Mouse (Mus musculus): ENCODE measurements around the gene Adamtsl1. TPM values are rescaled to one million over a fixed set of nuclear protein-coding genes. Genes with fewer than 3 reads are reported as not detected.

Gene Adamtsl1
- polyA plus RNA-seq, 1 experiment from 2014 or later = 22.0 TPM

DNA sequence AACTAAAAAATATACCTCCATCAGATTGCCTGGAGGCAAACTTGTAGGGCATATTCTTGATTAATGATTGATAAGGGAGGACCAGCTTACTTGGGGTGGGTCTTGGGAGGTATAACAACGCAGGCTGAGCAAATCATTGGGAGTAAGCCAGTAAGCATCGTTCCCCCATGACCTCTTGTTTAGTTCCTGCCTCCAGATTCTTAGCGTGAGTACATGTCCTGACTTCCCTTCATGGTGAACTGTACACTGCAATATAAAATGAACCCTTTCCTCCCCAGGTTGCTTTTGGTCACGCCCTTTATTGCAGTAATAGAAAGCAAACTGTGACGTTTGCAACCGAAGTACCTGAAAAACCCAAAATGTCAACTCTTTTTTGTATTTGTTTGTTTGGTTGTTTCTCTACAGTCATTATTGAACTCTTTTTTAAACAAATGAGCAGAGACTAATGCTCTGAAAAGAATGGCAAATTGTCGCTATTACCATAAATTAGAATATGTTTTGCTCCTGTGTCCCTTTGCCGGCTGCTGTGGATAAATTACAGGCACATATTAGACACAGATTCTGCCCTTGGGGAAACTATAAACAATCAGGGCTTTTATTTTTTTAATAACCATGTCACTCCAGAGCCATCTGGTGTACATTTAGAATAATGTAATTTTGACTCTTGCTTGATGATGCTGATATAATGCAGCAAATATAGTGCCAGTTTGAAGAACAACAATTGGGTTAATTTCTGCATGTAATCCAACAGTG is 310.2 kb downstream of the Adamtsl1 start:
- WGBS = 54% methylated on average over 8 of the region's 8 CpGs
- peak; percentile 74 for ATAC-seq (ENCODE audit: low FRiP score, low read depth)

DNA sequence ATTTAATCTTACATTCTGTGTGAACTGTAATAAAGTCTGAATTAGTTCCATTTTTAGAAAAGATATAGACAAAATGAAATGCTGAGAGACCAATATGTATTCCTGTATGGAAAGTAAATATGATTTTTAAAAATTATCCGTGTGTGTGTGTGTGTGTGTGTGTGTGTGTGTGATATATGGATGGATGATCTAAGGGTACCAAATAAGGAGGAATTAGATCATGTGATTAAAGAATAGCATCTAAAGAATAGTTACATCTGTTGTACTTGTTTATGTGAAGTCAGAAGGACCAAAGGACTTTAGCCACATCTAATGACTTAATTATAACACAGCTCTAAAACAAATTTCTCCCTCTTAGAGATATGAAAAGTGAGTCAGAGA is 310.7 kb downstream of the Adamtsl1 start:
- no peak for ATAC-seq (ENCODE audit: low FRiP score, low read depth)
- Histone ChIP-seq H3K4me1 (no peaks in the 10 kb centered on the region; the same call in 1 of the 2 replicates), H3K9me3 (no peaks in the 10 kb centered on the region), H3K4me3 (no peak overlapping the region), H3K4me2 (replicated peaks) (no peak overlapping the region), H3K9ac (no peak overlapping the region), H3K36me3 (no peaks in the 10 kb centered on the region), H3K27me3 (replicated peaks) (no peaks in the 10 kb centered on the region), H3K27ac (no peak overlapping the region)
- 69% methylated on average over 1 of the region's 1 CpGs for WGBS

More for the DNA sequence above, 310.2 kb downstream of the Adamtsl1 start:
- Histone ChIP-seq H3K4me3 (no peak overlapping the region), H3K4me2 (replicated peaks) (no peak overlapping the region), H3K9ac (no peak overlapping the region), H3K9me3 (no peaks in the 10 kb centered on the region), H3K27me3 (replicated peaks) (no peaks in the 10 kb centered on the region), H3K4me1 (no peaks in the 10 kb centered on the region; the same call in 1 of the 2 replicates), H3K36me3 (no peaks in the 10 kb centered on the region), H3K27ac (no peak overlapping the region)

DNA sequence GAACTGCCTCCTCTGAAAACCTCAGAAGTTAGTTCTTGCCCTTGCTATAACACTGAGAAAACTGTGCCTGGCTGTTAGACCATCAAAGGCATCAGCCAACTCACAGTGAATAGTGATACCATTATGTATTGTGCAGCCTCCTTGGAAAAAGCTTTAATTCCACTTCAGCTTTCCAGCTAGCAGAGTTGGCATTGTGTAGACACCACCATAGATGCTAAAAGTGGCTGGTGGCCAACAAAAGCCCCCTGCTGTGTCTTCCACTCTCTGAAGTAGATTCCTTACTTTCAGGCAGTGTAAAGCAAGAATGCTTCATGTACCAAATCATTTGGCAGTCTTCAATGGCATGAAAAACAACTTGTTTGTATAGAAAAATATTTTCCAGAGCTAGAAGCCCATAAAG is 323.1 kb downstream of the Adamtsl1 start:
- ATAC-seq (ENCODE audit: low FRiP score, low read depth) = no peak
- H3K27me3 ChIP-seq (replicated peaks) = no peaks in the 10 kb centered on the region
- no peak overlapping the region for H3K9ac ChIP-seq
- H3K9me3 ChIP-seq = no peaks in the 10 kb centered on the region
- H3K27ac ChIP-seq = no peak overlapping the region
- H3K4me1 ChIP-seq = peaks cover 10% of the 10 kb centered on the region; the same call in 1 of the 2 replicates
- H3K36me3 ChIP-seq = no peaks in the 10 kb centered on the region
- no peak overlapping the region for H3K4me2 ChIP-seq (replicated peaks)
- no peak overlapping the region for H3K4me3 ChIP-seq

DNA sequence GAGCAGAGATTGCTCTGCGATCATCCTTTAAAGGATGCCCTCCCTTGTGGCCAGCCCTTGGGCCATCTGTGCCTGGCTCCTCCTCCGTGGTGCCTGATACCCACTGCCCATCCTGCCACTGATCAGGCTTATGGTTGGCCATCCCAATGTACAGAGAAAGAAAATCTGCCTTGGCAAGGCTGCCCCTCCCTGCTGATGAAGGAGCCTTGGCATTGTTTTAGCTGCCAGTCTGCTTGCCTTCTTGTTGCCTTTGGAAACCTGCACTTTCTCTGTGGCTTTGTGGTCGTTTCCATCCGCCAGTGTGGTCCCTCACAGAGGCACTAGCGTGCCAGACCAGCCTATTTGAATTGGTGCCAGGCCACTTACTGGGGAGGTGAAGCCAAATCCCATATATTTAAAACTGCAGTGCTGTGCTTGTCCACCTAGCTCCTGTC is 323.6 kb downstream of the Adamtsl1 start:
- H3K4me1 ChIP-seq = peaks cover 13% of the 10 kb centered on the region; the same call in 1 of the 2 replicates
- no peak overlapping the region for H3K9ac ChIP-seq
- H3K36me3 ChIP-seq = no peaks in the 10 kb centered on the region
- no peaks in the 10 kb centered on the region for H3K9me3 ChIP-seq
- no peak overlapping the region for H3K4me3 ChIP-seq
- no peak overlapping the region for H3K4me2 ChIP-seq (replicated peaks)
- WGBS = 58% methylated on average over 5 of the region's 5 CpGs
- H3K27me3 ChIP-seq (replicated peaks) = no peaks in the 10 kb centered on the region
- no peak overlapping the region for H3K27ac ChIP-seq
- ATAC-seq (ENCODE audit: low FRiP score, low read depth) = no peak

DNA sequence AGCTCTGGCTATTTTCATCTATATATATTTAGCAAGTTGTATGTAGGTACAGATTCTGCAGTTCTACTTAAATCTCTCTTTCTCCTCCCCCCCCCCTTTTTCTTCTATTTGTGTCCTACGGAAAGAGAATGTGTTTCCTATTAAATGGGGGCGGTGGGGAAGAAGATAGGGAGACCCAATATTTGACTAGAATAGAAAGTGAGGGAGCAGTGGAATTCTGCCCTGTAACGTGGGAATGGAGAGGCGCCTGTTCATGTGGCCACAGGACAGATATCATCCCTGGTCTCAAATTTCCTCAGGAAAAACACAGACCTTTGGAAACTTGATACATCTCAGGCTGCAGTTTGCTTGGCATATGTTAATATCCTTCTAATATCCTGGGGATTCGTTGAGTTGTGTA is 324.1 kb downstream of the Adamtsl1 start:
- no peaks in the 10 kb centered on the region for H3K36me3 ChIP-seq
- no peaks in the 10 kb centered on the region for H3K27me3 ChIP-seq (replicated peaks)
- H3K4me2 ChIP-seq (replicated peaks) = no peak overlapping the region
- peaks cover 13% of the 10 kb centered on the region; the same call in 1 of the 2 replicates for H3K4me1 ChIP-seq
- no peak overlapping the region for H3K9ac ChIP-seq
- H3K4me3 ChIP-seq = no peak overlapping the region
- no peaks in the 10 kb centered on the region for H3K9me3 ChIP-seq
- ATAC-seq (ENCODE audit: low FRiP score, low read depth) = no peak
- WGBS = 72% methylated on average over 5 of the region's 5 CpGs
- H3K27ac ChIP-seq = no peak overlapping the region

DNA sequence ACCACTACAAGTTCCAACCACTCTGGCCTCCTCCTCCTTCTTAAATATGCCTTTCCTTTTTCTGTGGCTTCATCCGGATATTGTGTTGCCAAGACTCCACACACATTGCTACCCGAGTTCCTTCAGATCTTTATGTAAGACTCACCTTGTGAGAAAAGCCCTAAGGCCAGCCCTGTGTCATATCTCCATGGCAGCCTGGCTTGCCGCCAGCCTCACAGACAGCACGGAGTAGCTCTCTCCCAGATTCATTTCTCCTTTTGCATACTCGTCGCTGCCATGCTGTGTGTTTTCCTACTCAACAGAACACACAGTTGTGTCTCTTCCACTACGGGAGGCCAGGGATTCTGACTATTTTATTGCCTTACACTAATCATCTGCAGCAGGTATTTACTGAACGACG is 328.1 kb downstream of the Adamtsl1 start:
- no peak overlapping the region for H3K9ac ChIP-seq
- no peak for ATAC-seq (ENCODE audit: low FRiP score, low read depth)
- H3K36me3 ChIP-seq = no peaks in the 10 kb centered on the region
- no peak overlapping the region for H3K27ac ChIP-seq
- H3K27me3 ChIP-seq (replicated peaks) = no peaks in the 10 kb centered on the region
- H3K4me1 ChIP-seq = peaks cover 9% of the 10 kb centered on the region; the same call in 1 of the 2 replicates
- no peaks in the 10 kb centered on the region for H3K9me3 ChIP-seq
- no peak overlapping the region for H3K4me3 ChIP-seq
- no peak overlapping the region for H3K4me2 ChIP-seq (replicated peaks)
- WGBS = 67% methylated on average over 9 of the region's 9 CpGs

DNA sequence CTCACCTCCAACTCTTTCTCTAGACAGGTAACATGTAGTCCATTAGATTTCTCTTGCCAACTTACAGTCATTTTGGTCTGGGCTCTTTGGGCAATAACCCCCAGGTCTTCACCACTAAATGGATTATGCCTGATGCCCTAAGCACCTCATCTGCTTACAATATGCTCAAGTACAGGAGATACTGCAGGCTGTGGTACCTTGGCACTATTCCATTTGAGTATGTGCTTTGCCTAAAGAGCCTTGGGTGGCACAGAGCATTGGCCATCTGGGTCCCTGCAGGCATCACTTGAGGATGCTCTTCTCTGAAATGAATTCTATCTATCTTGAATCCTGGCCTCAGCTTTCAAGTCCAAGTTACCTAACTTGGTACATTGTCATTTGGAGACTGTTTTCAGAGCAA is 330.4 kb downstream of the Adamtsl1 start:
- H3K9ac ChIP-seq = no peak overlapping the region
- H3K4me1 ChIP-seq = peaks cover 5% of the 10 kb centered on the region; the same call in 1 of the 2 replicates
- no peaks in the 10 kb centered on the region for H3K27me3 ChIP-seq (replicated peaks)
- no peak overlapping the region for H3K4me2 ChIP-seq (replicated peaks)
- no peak overlapping the region for H3K4me3 ChIP-seq
- no peak for ATAC-seq (ENCODE audit: low FRiP score, low read depth)
- no peaks in the 10 kb centered on the region for H3K9me3 ChIP-seq
- H3K36me3 ChIP-seq = no peaks in the 10 kb centered on the region
- H3K27ac ChIP-seq = no peak overlapping the region

DNA sequence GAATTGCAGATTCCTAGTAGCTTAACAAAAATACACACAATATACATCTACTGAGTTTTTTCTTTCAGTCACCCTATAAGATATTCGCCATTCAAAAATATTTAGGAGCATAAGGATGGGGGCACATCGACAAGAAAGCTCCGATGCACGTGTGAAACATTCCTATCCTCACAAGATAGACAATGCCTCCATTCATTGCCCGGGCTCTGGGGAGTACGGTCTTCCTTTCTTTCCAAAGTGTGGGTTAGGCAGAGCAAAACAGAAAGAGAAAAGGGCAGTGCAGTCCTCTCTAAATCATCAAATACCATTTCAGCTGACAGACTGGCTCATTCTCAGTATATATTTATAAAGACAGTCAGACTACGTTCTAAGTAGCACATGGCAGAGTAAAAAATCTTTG is 332.0 kb downstream of the Adamtsl1 start:
- Histone ChIP-seq H3K4me3 (no peak overlapping the region), H3K9me3 (no peaks in the 10 kb centered on the region), H3K4me1 (peaks cover 5% of the 10 kb centered on the region; the same call in 1 of the 2 replicates), H3K36me3 (no peaks in the 10 kb centered on the region), H3K9ac (no peak overlapping the region), H3K4me2 (replicated peaks) (no peak overlapping the region), H3K27me3 (replicated peaks) (no peaks in the 10 kb centered on the region), H3K27ac (no peak overlapping the region)
- ATAC-seq (ENCODE audit: low FRiP score, low read depth) = no peak
- 14% methylated on average over 7 of the region's 7 CpGs for WGBS

DNA sequence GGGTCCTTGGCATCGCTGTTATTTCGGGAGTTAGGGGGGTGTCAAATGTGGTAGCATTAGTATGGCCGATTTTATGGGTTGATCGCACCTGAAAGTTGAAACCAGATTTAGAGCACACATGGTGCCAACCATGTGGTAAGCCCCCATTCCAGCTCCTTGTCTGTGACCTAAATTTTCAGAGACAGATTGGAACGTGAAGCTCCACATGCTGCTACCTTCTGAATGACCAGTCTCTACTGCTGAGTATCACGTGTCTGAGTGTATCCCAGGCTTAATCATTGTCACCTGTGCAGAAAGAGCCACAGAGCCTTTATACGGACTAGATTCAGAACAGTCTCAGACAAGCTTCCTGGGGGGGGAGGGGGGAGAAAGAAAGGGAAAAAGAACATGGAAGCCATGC is 339.4 kb downstream of the Adamtsl1 start:
- Histone ChIP-seq H3K4me3 (no peak overlapping the region), H3K4me1 (no peaks in the 10 kb centered on the region), H3K27ac (no peak overlapping the region), H3K9me3 (no peaks in the 10 kb centered on the region), H3K4me2 (replicated peaks) (no peak overlapping the region), H3K9ac (no peak overlapping the region), H3K27me3 (replicated peaks) (no peaks in the 10 kb centered on the region), H3K36me3 (no peaks in the 10 kb centered on the region)
- 83% methylated on average over 7 of the region's 7 CpGs for WGBS
- no peak for ATAC-seq (ENCODE audit: low FRiP score, low read depth)

DNA sequence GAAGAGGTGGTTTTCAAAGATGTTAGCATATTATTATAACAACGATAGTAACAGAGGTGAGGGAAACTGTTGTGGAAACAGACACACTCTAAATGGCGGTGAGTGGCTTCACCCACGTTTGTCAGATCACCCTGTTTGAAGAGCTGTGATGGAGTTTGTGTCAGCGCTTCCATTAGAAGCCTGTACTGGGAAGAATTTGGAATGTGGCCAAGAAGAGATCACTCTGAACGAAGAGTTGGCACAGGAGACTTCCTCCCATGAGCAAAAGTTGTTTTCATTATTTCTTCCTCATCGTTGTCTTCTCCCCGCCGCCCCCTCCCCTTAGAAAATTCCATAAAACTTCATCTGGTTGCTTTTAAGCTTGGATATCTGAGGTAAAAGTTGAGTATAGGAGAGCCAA is 340.5 kb downstream of the Adamtsl1 start:
- H3K36me3 ChIP-seq = no peaks in the 10 kb centered on the region
- H3K4me3 ChIP-seq = no peak overlapping the region
- H3K9ac ChIP-seq = no peak overlapping the region
- no peaks in the 10 kb centered on the region for H3K4me1 ChIP-seq
- H3K27ac ChIP-seq = no peak overlapping the region
- 70% methylated on average over 8 of the region's 8 CpGs for WGBS
- H3K27me3 ChIP-seq (replicated peaks) = no peaks in the 10 kb centered on the region
- H3K9me3 ChIP-seq = no peaks in the 10 kb centered on the region
- H3K4me2 ChIP-seq (replicated peaks) = no peak overlapping the region
- no peak for ATAC-seq (ENCODE audit: low FRiP score, low read depth)

DNA sequence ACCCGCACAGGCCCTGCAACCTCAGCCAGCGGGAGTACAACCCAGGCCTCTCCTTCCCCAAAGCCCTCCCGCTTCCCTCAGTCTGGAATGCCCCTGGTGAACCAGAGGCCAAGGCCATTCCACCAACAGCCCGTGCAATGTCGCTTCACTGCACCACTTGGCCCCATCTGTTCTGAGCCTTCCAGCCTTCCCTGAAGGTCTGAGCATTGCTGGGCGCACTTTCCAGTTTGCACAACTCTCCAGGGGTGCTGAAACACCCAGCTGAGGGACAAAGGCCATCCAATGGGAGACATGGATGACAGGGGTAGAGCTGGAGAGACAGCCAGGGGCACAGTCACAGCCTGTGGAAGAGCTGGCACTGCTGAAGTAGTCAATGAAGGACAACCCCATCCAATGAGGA is 365.4 kb downstream of the Adamtsl1 start:
- 67% methylated on average over 6 of the region's 6 CpGs for WGBS
- Histone ChIP-seq H3K4me3 (no peak overlapping the region), H3K27ac (no peak overlapping the region), H3K4me2 (replicated peaks) (no peak overlapping the region), H3K9me3 (no peaks in the 10 kb centered on the region), H3K4me1 (no peaks in the 10 kb centered on the region), H3K9ac (no peak overlapping the region), H3K27me3 (replicated peaks) (no peaks in the 10 kb centered on the region), H3K36me3 (no peaks in the 10 kb centered on the region)
- ATAC-seq (ENCODE audit: low FRiP score, low read depth) = no peak

DNA sequence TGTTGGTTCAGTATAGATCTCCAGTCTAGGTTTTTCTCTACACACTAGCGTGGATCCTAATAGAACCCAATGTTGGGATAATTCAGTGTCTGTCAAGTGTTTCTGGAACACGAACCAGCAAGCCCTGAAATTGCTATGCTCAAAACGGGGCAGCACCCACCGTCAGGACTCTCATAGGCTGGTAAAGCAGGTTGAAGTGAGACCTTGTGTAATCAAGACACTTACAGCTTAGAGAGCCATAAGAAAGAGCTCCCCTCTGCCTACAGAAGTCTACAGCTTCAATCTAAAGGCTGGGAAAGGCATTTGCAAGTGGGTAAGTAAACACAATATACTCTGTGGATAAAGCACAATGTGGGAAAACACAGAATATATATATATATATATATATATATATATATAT is 367.3 kb downstream of the Adamtsl1 start:
- no peaks in the 10 kb centered on the region for H3K27me3 ChIP-seq (replicated peaks)
- 94% methylated on average over 4 of the region's 4 CpGs for WGBS
- H3K9me3 ChIP-seq = no peaks in the 10 kb centered on the region
- no peak overlapping the region for H3K4me3 ChIP-seq
- no peak overlapping the region for H3K27ac ChIP-seq
- no peak overlapping the region for H3K9ac ChIP-seq
- H3K4me1 ChIP-seq = no peaks in the 10 kb centered on the region
- ATAC-seq (ENCODE audit: low FRiP score, low read depth) = no peak
- no peaks in the 10 kb centered on the region for H3K36me3 ChIP-seq
- H3K4me2 ChIP-seq (replicated peaks) = no peak overlapping the region

DNA sequence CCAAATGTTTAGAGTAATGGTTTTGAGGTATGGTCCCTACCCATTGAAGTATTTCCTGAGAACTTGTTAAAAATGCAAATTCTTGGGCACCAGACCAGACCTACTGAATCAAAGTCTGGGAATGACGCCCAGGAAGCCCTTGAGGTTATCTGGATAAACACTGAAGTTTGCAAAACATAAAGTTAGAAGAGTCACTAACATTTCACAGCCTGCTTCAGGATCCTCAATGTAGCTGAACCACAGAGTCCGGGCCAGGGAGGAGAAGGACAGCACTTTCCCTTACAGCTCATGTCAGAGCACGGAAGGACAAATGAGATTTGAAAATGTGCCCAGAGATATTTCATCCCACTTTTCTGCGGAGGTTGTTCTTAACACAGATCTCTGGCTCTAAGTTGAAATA is 370.1 kb downstream of the Adamtsl1 start:
- 87% methylated on average over 4 of the region's 4 CpGs for WGBS
- no peak overlapping the region for H3K4me2 ChIP-seq (replicated peaks)
- no peak overlapping the region for H3K27ac ChIP-seq
- H3K9me3 ChIP-seq = no peaks in the 10 kb centered on the region
- no peak for ATAC-seq (ENCODE audit: low FRiP score, low read depth)
- H3K9ac ChIP-seq = no peak overlapping the region
- no peak overlapping the region for H3K4me3 ChIP-seq
- no peaks in the 10 kb centered on the region for H3K27me3 ChIP-seq (replicated peaks)
- H3K36me3 ChIP-seq = no peaks in the 10 kb centered on the region
- no peaks in the 10 kb centered on the region for H3K4me1 ChIP-seq
